Mouse (Mus musculus): ENCODE results near the gene Gm498.

DNA sequence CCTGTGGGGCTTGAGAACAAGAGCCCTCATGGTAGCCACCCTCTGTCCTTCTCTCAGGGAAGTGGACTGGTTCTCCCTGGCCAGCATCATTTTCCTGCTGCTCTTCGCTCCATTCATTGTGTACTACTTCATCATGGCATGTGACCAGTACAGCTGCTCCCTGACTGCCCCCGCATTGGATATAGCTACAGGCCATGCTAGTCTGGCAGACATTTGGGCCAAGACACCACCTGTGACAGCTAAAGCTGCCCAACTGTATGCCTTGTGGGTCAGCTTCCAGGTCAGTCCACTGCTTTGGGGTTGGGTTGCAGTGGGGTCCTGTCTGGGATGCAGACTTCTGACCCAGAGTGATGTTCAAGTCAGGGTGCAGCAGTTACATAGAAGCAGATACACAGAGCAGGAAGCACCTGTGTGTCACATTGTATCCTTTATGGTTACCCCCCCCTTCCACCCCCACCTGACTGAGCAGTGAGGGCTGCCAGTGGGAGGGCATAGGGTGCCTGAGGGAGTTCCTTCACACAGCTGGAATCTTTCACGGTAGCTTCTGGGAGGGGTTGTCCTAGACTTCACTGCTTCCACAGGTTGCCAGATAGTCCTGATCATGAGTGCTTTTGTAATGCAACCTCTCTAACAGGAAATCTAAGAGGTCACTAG, 28.8 kb upstream of the Gm498 start:
- no peak for TF ChIP-seq CTCF (IDR thresholded peaks at IDR 0.05; ENCODE audit: low read depth)
- no peak for TF ChIP-seq EP300 (optimal IDR thresholded peaks at IDR 0.05)

All from stomach, postnatal 0 days (tissue).